Mouse (Mus musculus) effector memory CD4-positive, alpha-beta T cell, adult 7 months (primary cell): ENCODE data around the gene Cyp2d26. TPM values are rescaled to one million over a fixed set of nuclear protein-coding genes. Genes with fewer than 3 reads are reported as not detected.

Experiments used
- polyA plus RNA-seq: library from polyadenylated mRNA; unstranded; fragments of 100-300 nt; shearing (Covaris generic); gene quantifications from one replicate; pipeline ENCODE4 v1.2.1, GENCODE M21; 2017

Gene Cyp2d26
- polyA plus RNA-seq = 1.0 TPM

GRCm38 (mm10) chr15:82794277-82794676 lies at the start of gene Cyp2d26:
TSS of gene Cyp2d26 (minus strand) at chr15:82794294.

DNA sequence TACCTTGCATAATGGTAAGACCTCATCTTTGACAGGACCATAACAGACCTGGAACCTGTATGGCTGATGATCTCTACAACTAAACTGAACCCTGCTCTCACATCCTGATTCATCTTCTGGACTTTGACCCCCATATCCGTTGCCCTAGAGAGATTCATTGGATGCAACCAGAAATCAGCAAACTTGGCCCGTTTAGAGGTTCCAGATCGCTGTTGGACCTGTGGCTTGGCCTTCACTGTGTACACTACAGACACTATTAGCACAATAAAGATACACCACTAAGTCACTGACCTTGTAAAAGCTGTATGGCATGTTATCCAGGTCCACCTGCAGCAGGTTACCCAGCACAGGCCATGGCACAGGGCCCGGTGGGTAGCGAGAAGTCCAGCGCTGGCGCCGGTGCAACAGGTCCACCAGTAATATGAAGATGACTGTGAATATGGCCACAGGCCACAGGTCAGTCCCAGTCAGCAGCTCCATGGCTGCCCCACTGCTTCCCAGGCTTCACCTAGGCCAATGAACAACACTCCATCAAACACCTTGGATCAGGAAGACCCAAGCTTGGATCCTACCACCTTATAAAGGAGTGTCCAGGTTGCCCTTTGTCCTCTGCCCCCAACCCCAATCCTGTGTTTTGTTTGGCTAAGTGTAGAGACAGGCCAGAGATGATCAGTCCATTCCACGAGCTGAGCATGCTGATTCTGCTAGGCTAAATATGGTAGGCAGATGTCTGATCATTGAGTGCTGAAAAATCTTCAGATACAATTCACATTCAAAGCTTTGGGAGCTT lies 30.3 kb downstream of the Cyp2d26 start, which contains the start of gene Cyp2d40:
Cyp2d40 (minus strand) TSS at position 553 of the 790 bp plus-strand sequence.

Other genes with a start within 250 kb of the Cyp2d26 start
- 0.32 TPM for gene Cyp2d12, start 239.2 kb downstream of the Cyp2d26 start, polyA plus RNA-seq
- gene Cyp2d34, start 173.3 kb downstream of the Cyp2d26 start, polyA plus RNA-seq = not detected
- not detected for gene Cyp2d40, start 30.1 kb downstream of the Cyp2d26 start, polyA plus RNA-seq
- gene Tcf20, start 193.6 kb upstream of the Cyp2d26 start, polyA plus RNA-seq = 6.9 TPM
- gene Nfam1, start 239.0 kb upstream of the Cyp2d26 start, polyA plus RNA-seq = 0.06 TPM